Mouse (Mus musculus) mouse trophoblast stem cell (cell line): ENCODE measurements around the gene Gpbp1.

Experiments
- in situ Hi-C, 2 experiments: fragments of 300-500 bp; cut with MseI, MboI; formaldehyde crosslinking; loops; 2 replicates in 1 of 2; 3 replicates in 1 of 2; pipeline ENCODE4 v1.15.1; 2025

Gene Gpbp1

DNA sequence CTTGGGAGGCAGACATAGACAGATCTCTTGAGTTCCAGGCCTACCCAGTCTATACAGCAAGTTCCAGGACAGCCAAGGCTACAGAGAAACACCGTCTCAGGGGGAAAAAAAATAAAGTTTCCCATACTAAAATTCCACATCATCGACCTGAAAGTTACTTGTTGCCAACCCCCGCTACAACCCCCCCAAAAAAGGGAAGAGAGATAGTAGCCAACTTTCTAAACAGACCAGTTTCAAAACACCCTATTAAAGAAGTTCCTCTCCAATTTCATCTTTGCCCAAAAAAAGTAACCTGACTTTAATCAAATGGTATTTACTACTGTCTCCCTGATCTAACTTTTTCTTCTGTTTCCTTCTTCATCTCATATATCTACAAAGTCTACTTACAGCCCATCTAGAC lies 22.6 kb downstream of the Gpbp1 start:
- in situ Hi-C loops: no loop called here

DNA sequence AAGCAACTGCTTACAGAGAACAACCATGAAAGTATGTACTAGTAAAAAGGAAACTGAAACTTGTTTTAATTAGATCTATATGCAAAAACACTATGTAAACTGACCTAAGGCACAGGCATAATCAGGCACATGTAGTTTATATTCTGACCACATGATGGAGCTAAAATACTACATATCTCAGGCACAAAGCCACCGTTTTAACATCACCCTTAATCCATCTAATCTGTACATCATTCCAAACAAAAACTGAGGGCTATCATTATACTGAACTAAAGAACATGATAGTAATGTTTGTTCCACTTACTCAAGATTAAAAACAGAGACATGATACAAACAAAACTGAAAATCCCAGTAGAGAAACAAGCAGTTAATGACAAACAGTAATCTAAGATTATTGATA lies 28.5 kb downstream of the Gpbp1 start:
- in situ Hi-C loops: no loop called here

GRCm38 (mm10) chr13:111456790-111457189 lies 33.1 kb downstream of the Gpbp1 start:
- in situ Hi-C loops: no loop called here

GRCm38 (mm10) chr13:111444325-111444724 lies 45.6 kb downstream of the Gpbp1 start:
- in situ Hi-C loops: no loop called here

DNA sequence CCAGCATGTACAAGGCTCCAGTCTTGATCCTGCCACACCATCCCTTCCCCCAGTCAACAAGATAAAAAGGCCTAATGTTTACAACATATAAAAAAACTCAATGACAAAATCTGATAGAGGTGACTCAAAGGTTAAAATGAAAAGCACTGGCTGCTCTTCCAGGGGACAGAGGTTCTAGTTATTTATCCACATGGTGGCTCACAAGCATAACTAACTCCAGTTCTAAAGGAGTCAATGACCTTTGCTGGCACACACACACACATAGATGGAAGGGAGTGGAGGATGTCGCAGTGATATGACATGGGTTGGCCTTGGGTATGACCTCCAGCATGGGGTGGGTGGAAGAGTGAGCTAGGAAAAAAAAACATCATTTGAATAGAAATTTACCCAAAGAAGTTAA lies 58.7 kb downstream of the Gpbp1 start:
- in situ Hi-C loops: no loop called here

DNA sequence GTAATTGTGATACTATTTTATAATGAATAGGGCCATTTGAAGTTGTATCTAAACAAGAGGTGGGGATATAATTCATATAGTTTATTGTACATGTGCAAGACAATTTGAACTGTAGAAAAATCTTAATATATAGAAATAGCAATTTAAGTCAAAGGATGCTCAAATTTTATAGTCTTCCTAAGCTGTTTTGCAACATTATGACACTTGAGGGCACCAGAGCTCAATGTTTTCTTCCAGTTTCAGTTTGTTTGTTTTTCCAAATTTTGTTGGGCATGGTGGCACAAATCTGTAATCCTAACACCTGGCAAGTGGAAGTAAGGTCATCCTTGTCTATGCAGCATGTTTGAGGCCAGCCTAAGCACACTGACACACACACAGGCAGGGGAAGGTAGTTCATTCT lies 68.6 kb downstream of the Gpbp1 start:
- in situ Hi-C loops: no loop called here

DNA sequence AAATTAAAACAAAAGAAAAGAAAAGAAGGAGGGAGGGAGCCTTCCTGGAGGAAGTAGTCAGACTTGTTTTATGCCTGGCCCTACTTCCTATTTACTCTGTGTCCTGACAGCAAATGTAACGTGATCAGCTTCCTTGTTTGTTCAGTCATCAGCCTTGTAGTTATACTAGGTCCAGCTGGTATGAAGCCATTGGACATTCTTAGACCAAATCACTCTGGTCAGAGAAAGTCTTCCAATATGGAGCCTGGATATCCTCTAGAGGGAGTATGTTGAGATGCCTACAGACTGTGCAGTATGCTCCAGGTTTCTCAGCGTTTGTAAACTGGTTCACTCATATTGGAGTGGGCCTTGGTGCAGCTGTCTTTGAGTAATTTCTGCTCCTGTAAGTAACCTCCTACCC lies 71.8 kb downstream of the Gpbp1 start:
- in situ Hi-C loops: no loop called here

GRCm38 (mm10) chr13:111413156-111413555 lies 76.8 kb downstream of the Gpbp1 start:
- in situ Hi-C loops: loop anchor here (5.0 kb wide), 2 partner anchors 1021 to 1026 kb away; no protein-coding TSS in a partner anchor

DNA sequence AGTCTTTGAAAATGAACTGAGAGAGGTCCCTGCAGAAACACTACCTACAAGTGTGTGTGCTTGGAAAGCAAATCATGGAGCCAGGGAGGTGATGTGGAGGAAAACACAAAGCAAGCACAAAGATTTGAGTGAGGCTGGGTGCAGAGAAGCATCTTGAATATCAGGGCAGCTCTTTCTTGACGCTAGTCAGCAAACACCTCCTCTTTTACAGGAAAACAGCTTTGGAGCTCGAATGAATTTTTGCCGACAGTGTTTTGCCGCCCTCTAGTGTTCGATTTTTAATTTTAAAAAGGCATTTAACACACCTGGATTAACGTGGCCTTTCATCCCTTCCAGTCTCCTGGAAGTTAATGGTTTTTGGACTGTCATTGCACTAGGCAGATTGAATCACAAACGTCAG lies 79.1 kb downstream of the Gpbp1 start:
- in situ Hi-C loops: loop anchor here (5.0 kb wide), 2 partner anchors 1019 to 1024 kb away; no protein-coding TSS in a partner anchor

DNA sequence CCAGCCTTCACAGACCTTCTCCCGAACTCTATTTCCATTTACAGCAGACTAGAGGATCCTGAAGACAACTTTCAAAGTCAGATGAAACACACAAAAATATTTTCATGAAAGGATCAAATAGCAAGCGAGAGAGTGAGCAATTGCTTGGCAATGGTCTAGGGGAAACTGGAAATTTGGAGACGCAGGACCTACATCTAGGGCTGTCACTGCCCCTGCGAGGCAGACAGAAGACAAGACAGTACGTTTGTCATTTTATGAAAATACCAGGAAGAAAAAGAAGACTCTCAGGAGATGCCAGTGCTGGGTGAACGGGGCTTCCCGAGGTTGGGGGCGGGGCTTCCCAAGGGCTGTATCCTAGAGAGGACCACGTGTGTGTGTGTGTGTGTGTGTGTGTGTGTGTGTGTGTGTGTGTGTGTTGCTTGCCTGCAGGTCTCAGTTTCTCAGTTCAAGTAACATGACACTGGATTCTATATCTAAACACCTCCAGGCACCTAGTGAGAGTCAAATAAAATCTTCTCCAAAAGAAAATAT lies 83.0 kb downstream of the Gpbp1 start:
- in situ Hi-C loops: no loop called here

DNA sequence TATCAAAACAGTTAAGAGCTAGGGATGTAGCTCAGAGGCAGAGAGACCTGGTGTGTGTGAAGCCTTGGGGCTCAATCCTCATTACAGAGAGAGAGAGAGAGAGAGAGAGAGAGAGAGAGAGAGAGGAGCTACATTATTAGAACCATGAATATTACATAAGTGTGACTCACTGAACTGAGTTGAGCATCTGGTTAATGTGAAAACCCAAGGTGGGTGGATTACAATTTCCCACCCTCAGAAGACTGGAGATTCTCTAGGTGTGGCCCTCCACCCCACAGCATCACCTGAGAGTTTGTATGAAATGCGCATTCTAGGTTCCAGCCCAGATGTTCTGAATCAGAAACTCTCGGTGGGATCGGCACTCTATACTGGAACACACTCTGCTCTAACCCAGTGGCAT lies 84.0 kb downstream of the Gpbp1 start:
- in situ Hi-C loops: no loop called here

DNA sequence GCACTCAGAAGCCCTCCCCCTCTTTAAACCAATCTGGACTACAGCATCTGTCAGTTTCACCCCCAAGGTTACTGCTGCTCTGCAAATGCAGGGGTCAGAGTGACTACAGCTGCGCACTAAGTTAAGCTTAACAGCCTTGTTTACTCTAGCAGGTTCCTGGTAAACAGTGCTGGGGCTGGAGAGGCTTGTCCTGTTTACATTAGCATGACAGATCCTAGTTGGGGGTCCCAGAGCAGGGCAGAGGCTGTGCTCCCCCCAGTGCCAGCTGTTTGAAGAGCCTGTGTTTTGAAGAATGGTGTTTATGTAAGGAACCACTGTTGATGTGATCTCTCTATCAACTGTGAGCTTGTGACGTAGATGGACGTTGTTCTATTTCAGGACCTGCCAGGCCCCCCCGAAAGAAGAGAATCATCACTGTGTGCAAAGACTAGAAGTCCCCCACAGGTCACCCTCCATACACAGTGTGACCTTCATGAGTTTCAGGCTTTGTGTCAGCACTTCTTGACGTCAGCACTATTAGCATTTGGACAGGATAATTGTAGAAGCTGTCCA lies 92.2 kb downstream of the Gpbp1 start:
- in situ Hi-C loops: no loop called here

DNA sequence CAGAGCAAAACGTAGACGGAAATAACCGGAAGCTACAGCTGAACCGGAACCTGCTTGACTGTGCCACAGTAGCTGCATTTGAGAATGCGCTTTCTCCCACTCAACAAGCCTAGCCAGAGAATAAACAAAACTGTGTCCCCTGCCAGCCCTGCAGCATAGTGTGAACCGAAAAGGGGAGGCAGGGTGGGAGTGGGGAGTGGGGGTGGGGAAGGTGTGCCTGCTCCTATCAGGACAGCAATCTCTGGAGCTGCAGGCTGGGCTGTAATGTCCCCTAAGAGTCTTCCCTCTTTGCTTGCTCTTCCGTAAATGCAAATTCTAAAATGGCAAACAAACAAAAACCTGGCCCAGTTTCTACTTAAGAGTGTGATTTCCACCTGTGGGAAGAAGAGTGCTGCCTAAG lies 92.8 kb downstream of the Gpbp1 start:
- in situ Hi-C loops: no loop called here

DNA sequence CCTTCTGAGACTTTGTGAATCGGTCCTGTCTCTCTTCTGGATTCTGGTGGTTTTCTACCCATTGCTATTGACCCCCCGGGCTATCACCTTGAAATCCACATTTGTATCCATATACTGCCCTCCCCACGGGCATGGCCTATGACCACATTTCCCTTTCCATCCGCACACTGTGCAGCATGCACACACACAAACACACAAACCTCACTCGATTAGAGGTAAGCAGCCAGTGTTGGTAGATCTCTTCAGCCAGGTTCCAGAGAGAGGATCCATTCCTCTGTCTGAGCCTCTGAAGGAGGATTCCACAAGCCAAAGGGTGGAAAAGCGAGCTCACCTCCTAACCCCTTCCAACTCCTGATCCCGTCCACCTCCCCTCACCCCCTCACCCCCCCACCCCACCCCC lies 94.4 kb downstream of the Gpbp1 start:
- in situ Hi-C loops: no loop called here

DNA sequence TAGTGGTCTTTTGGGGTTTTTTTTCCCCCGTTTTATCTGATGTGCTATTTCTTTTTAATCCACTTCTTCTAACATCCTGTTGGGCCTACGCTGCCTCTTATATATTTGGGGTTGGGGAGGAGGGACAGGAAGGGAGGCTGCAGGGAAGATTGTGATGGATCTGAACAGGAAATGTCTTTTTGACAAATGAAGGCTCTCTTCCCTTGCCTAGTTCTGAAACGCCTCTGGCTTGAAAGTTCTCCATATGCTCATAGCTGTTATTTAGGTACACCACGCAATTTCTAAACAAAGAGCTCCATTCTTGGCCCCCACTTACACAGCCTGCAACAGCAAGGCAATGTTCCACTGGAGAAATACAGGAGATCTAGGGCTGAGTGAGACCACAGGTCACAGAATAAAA lies 95.0 kb downstream of the Gpbp1 start:
- in situ Hi-C loops: no loop called here

DNA sequence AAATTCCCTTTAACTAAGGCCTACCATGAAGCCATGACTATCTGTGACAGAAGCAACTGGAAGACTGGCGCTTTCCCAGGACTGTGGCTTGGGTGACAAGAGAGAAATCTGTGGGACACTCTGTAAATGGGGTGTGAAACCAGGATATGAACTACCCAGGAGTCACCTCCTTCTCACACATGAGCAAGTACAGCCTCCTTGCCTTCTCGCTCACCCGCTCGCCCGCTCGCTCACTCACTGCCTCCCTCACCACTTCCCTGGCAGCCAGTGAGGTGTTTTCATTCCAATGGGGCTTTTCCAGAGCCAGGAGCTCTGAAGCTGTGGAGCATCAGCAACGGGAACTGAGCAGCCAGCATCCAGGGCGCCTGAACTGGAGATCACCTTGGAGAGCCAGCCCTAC lies 95.6 kb downstream of the Gpbp1 start:
- in situ Hi-C loops: no loop called here

GRCm38 (mm10) chr13:111393426-111393825 lies 96.5 kb downstream of the Gpbp1 start:
- in situ Hi-C loops: no loop called here

DNA sequence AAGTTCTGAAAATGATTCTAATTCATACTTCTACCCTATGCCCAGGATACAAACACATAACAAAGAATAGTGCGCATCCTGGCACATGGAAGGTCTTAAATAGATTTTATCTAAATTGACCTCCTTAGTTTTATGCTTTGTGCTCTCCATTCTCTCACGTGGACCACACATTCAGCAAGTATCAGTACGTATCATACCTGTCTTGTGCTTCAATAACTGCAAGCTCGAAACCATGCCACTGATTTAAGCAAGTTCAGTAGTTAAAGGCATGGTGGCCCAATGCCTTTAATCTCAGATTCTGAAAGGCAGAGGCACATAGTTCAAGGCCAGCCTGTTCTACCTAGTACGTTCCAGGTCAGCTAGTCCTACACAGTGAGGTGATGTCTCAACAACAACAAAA lies 98.5 kb downstream of the Gpbp1 start:
- in situ Hi-C loops: no loop called here

- in situ Hi-C loops: no loop called here
Observed at GRCm38 (mm10) chr13:111391011-111391410, 98.9 kb downstream of the Gpbp1 start.

- in situ Hi-C loops: no loop called here
Observed at GRCm38 (mm10) chr13:111384011-111384985, 105.6 kb downstream of the Gpbp1 start.
